Mouse (Mus musculus) adrenal gland, postnatal 4 days (tissue): ENCODE measurements at regions not wholly inside any gene's neighbourhood (a gene's known extent, or its start where the extent isn't known, plus 50 kb on each side); places are given as distances from the start of the nearest gene placed in this dataset.

Source experiments
- DNase-seq, 2 experiments: peaks; one replicate each; pipeline ENCODE4 v3.0.0; 2021 to 2022; ENCODE audit warnings: low spot score in 2 of 2, mixed read lengths in 2 of 2

DNA sequence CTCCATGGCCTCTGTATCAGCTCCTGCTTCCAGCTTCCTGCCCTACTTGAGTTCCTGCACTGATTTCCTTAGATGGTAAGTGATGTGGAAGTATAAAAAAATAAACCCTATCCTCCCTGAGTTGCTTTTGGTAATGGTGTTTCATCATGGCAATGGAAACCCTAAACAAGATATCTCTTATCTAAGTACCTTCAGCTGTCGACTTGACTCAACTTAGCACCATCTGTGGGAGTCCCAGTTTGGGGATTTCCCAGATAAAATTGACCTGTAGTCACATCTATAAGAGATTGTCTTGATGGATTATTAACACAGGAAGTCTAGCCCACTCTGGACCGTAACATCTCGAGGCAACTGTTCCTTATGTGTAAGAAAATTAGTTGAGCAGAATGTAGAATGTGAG is 570.2 kb upstream of the Gm10306 start:
- DNase-seq = no peak

DNA sequence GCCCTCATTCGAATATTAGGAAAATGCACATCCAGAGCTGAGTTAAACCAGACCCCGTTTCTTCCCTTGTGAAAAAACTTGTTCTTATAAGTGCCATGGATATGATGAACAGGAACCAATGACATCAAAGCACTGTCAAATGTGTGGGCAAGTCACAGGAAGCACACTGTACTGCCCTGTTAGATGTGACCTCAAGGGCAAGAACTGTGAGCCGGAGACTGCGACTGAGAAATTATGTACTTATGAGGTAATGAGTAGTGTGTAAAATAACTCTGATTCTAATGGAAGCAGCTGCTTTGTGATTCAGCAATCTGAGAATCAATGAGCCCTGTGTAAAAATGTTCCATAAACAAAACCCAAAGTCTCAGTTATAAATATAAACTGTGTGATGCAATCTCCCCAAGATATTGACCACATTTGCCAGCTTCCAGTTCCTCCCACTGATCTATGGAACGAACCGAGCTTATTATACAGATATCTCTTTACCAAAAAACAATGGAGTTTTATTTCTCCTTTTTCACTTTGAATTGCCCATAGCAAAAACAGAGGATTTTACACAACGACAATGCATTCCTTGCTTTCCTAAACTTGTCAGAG is 566.0 kb upstream of the Gm10306 start:
- DNase-seq = no peak

DNA sequence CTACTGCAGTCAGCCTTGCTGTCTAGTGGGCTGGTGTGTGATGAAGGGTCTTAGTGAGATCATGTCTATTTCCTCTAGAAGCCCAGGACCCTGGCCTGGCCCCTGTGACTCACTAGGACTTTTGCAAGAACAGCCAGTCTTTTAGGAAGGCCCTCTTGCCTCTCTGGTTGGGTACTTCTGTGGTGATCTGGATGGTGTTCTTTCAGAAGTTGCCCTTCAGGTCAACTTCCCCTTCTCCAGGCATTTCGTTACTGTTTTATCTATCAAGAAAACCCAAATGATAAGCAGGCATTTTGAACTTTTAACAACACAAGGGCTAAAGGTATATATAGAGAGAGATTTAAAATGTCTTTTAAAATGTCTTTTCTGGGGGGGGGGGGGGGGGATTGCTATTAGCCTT is 550.5 kb upstream of the Gm10306 start:
- DNase-seq = no peak

DNA sequence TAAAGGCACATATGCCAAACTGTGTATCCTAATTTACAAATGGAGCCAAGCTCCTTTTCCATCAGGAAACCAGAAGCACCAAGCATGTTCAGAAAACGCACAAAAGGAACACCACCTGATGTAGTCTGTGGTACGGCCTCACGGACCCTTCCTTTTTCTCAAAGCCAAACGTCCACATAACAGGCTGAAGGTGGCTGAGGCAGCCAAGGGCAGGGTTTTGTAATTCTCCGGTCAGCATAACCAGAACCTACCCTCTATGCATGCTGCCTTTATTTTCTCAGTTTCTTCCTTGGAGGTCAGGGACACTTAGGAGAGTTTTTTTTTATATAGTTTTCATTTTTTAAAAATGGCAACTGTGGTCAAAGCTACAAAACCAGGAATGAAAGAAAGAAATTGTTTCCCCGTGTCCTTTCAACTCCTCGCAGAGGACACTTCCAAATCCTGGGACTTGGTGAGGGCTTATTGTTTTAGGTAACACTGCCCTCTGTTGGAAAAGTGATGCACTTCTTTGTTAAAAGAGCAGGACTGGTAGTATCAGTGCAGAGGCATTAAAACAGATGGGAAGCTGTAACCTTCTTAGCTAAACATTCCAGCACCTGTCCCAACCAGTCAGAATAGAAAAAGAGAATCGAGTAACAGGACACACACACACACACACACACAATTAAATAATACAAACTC is 549.1 kb upstream of the Gm10306 start:
- no peak for DNase-seq

DNA sequence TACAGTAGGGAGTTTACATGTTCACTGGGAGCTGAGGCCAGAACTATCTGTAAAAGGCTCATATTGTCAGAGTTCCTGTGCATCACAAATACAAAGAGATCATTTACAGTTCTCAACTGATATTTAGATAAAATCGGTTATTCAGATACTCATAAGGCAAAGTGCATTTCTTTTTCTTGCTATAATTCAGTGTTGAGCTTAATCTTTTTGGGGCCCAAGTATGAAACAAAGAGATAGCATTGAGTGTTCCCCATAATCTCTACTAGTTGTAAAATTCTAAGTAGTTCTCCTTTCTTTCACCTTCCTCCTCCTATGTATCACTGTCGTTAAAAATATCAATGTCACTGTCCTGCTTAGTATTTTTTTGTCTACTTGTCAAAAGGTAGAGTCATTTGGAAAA is 540.6 kb upstream of the Gm10306 start:
- no peak for DNase-seq

DNA sequence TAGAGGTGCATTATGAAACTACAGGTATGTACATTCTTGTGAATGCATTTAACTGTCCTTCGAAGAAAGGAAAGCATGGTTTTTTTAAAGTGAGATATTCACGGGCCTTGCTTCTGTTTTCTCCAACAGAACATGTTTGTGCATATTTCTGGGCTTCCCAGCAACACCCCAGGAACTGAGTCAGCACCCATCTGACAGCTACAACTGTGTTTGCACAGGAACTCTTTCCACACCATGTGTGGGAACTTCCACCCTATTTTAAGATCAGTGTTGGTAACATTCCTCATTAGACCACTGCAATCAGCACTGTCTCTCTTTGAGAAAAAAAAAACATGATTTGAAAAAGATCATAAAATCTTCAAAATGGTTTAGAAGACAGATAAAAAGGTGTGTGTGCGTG is 538.6 kb upstream of the Gm10306 start:
- no peak for DNase-seq

DNA sequence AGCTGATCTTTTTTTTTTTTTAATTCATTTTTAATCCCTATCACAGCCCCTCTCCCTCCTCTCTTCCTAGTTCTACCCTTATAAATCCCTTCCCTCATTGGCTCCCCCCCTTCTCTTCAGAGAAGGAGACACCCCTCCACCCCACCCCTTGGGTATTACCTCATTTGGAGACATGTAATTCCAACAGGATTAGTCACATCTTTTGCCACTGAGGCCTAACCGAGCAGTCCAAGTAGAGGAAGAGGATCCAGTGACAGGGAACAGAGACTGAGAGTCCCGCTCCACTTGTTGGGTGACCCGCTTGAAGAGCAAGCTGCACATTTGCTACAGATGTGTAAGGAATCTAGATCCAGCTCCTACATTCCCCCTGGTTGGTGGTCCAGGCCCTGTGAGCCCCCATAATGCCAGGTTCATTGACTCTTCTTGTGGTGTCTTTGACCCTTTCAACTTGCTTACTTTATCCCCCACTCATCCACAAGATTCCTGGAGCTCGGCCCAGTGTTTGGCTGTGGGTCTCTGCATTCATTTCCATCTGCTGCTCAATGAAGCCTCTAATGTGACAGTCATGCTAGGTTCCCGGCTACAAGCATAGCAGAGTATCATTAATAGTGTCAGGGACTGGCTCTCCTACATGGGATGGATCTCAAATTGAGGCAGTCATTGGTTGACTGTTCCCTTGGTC is 506.6 kb upstream of the Gm10306 start:
- DNase-seq = no peak

DNA sequence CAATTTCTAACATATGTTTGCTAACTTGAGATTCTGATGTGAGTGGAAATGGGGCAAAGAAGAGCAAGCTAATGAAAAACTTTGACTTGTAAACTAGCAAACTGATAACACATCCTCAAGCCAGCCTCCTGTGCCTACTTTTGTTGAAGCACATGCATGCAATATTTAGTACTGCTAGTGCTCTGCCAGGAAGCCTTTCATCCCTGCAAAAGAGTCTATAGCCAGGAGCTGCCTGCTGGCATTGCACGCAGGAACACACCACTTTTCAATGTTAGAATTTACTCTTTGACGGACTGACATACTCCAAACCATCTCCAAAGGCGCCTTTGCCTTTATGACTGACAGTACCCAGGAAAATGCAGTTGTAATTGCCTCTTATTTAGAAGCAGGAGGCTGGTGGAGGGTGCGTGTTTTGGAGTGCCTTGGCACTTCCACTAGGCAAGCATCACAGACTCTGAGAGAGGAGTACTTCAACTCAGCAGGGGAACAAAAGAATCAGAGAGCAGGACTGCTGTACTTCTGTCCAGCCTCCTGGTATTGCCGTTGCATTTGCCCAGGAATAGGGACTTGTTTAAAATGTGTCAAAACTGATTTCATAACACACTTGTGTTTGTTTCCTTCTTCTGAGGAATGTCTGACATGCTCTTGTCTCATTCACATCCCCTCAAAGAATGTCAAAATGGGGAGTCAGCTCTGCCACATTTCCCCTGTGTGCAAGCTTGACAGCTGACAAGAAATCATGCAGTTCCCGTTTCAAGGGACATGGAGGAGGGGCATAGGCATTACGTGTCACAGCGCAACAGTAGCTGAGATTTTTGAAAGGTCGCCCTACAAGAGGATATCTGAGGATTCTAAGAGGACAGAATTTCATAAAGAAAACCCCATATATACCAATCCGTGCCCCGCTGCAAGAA is 503.8 kb upstream of the Gm10306 start:
- DNase-seq = no peak

DNA sequence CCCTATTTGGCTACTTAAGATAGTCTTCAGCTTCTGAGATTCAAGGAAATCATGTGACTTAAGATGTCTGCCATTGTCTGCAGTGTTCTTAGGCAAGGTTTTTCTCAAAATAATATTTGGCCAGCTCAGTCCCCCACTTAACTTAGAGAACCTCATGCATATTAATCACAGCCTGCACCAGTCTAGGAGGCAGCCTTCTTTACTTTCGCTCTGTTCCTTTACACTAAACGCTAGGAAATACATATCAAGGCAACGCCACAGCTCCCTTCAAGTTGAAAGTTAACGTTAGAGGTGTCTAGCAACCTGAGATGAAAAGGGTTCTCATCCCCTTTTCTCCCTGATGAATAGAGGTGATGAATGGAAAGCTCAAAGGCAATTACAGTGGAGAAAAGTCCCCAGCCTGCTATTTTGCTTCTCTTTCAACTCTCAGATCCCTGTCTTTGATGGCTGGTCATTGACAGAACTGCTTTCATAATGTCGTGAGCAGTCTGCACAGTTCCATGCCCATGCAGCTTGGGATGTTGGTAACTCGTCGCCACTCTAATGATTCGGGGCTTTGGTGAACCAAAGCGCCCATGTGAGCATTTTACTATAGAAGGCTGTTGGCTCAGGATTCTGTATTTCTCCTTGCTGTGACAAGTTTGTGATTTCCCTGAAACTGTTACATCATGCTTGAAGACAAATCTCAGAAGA is 483.0 kb upstream of the Gm10306 start:
- no peak for DNase-seq

DNA sequence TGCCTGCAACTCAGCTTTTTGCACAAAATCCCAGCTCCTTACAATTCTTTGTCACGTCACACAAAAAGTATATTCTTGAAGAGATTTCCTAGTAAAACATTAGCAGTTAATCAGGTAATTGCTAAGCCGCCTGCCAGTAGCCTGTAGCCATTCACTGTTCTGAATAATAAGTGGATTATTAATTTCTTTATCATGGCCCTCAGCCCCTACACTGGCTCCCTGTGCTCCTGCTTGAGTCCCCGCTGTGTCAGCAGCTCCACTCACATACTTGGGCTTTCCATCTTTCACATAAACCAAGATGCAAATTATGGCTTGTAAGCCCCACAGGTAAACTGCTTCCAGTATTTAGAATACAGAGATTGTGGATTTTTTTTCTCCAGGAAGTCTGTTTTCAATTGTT is 473.5 kb upstream of the Gm10306 start:
- DNase-seq = no peak

DNA sequence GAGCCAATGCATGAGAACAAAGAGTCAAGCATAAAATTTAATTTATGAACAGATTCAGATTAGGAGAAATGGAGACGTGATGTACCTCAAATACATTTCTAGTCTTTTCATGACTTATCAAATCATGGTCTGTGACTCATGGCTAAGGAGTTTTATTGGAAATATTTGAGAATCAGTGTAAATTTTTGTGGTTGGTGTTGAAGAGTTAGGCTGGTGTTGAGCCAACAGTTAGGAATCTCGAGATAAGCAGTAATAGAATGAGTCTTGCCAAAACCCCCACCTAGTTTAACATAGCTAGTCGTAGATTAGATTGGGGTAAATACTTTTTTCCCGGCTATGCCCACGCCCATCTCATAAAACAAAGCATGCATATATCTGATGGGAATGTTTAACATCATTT is 462.0 kb upstream of the Gm10306 start:
- no peak for DNase-seq

DNA sequence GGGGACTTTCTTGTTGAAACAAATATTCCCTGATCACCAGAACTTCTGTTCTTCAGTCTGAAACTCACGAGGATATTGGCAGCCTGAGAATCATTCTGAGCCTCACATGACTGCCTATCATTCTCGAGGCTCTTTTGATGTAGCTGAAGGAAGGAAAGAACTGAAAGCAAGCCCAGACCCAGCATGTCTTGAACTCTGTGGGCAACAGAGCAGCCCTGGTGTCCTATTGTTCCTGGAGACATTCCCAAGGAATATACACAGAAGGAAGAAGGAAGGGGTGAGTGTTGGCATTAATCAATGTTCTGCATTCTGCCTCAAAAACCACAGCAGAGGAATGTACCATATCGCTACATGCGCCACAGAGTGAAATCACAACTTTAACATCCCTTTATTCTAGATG is 449.4 kb upstream of the Gm10306 start:
- DNase-seq = no peak

DNA sequence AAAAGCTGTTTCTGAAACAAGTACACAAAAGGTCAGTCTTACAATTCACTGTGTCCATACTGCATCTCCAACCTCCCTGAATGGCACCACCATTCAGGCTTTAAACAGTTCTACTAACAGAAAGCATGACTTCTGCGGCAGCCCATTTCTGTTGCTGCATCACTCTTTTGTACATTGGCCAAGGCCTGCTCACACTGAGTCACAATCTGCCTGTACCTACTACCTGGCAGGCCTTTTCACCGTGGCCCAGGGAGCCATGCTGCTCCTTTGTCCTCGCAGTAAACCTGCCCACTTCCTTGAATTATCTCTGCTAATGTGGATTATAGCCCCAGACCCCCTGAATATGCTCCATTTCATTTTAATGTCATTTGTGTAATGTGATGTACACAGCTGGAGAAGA is 439.5 kb upstream of the Gm10306 start:
- DNase-seq = no peak

DNA sequence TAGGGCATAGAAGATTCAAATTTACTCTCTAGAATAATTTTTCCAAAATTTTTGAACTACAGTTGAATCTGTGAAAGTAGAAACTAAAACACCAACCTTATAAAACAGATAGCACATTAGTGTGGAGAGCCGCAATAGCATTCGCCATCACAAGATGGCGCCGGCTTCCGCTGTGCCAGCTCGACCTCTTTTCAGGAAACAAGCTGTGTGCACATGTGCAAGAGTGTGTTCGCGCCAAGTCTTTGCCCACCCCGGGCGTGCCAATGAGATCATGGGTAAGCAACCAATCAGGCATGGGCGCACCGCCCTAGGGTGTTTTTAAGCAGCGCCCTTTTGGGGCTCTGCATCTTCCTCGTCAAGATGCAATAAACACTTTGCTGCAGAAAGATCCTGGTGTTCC is 432.2 kb upstream of the Gm10306 start:
- no peak for DNase-seq

DNA sequence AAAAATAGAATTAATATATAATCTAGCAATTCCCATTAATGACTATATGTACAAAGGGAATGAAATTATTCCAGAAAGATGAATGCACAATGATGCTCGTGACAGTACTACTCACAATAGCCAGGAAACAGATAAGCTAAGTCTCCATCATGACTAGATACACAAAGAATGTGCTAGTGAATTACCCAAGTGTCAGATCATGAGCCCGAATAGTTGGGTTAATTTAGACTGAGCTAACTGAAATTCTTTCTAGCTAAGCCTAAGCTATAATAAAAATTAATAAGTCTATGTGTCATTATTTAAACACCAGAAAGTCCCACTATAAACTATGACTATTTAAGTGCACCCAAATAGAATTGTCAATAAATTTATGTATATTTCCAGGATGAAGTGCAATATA is 418.4 kb upstream of the Gm10306 start:
- no peak for DNase-seq

DNA sequence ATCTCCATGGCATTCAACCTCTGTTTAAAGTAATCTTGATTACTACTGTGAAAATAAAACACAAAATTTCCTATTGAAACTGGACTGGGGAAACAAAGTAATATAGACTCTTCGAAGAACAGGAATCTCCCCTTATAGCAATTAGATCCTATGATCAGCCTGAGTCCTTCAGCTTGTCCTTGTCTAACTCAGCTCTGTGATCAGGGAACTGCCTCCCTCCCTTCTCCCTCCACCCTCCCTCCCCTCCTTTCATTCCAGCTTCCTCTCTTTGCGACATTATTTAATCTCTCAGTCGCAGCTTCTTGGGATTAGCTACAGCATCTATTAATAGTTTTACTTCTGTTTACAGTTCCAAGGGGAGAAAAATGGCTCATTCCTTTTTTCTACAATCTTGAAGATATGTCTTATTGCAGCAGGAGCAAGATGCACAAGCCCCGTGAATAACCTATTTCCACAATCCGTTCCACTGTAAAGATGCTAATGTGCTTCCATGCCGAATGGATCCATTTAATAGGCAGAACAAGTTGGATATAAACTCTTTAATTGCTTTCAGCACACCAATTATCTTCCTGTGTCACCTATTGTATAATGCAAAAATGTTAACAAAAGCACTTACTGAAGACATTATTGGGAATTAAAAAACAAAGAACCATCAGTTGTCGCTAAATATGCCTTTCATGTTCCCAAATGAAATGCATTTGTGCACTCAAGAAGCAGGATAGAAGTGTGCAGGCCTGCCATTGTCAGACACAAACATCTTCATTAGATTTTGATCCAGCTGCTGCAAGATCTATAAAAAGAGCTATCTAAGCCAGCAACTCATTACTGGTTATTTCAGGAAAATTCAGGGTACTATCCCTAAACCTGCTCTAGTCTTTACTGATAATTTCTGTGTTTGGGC is 411.2 kb upstream of the Gm10306 start:
- no peak for DNase-seq

DNA sequence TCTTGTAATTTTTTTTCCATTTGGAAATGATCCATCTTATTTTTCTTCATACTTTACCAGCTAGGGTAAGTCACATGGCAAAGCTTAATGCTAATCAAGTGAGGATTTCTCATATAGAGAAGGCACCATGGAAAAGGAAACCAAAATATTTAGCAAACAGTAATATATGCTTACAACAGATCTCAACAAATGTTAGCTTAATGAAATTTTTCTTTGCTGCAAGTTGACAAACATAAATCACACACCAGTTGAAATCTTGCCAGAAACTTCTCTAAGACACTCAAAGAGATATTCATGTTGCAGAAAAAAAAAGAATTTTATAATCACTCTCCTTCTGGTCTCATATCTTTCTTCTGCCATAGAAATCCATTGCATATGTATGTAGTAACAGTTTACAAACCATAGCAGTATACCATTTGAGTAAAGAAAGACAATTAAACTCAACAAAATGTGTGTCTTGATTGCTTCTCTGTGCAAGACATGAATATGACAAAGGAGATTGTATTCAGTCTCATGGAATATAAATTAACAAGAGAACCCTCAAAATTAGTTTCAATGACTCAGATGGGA is 408.3 kb upstream of the Gm10306 start:
- DNase-seq = no peak

DNA sequence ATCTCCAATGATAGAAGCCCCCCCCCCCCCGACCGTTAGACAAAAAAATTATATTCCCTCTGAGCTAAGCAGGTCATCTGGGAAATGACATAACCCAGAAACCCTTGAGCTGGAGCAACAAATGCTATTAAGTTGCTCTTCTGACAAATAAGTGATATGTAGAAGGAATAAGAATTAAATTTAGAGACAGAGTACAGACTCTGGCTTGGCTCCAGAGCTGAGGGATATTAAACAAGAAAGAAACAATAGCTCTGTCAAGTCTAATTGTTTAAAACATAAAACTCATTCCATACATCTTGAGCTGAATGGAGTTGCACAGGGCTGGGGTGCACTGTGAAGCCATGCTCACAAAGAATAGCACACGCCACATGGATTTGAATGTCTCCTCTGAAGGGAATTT is 407.3 kb upstream of the Gm10306 start:
- DNase-seq = no peak

DNA sequence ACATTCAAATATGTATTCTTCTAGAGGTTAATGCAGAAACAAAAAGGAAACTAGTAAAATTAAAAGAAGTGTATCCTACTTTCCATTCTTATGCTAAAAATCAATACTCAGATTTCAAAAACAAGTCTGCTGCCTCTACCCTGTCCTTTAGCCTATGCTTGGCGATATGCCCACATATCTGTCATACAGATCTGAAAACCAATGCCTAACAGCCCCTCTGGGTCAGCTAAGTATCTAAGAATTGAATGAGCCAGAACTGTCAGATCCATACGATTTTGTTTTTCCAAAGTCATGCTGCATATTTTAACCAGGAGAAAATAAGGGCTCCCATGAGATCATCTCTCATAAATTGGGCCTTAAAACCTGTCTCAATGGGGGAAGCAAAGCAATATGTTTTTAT is 395.7 kb upstream of the Gm10306 start:
- no peak for DNase-seq

DNA sequence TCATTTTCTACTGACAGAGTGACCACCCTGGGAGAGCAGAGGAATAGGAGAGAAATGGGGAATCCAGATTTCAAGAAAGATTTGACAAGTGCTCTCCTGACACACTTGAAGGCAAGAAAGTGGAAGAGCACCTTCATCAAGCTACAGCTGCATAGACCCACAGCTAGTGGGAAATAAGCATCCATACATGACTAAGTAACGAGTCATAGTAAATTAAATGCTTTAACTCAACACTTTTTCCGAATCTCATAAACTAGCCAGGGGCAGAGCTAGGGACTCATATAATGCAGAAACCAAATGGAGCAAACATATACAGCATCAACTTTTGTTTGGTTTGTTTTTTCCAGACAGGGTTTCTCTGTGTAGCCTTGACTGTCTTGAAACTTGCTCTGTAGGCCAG is 383.2 kb upstream of the Gm10306 start:
- DNase-seq = no peak
